Mouse (Mus musculus): ENCODE data around the gene Atf7ip. TPM values are rescaled to one million over a fixed set of nuclear protein-coding genes. Genes with fewer than 3 reads are reported as not detected.

Atf7ip gene
- total and polyA plus RNA-seq, 3 experiments: 4.2 to 35.4 (median 29.7) TPM

GRCm38 (mm10) chr6:136516626-136517025, 10.7 kb downstream of the Atf7ip start:
- Histone ChIP-seq H3K9ac (ENCODE audit: insufficient read depth, low read depth) (no peak overlapping the region), H3K4me3 (replicated peaks in 1 of 3; ENCODE audit: low read depth in 2 of 3, low read length in 2 of 3, poor library complexity in 1 of 3) (no peak overlapping the region), H3K4me2 (ENCODE audit: insufficient read depth, low read depth, poor library complexity, severe bottlenecking) (no peak overlapping the region), H3K4me1 (ENCODE audit: control insufficient read depth in 1 of 2, insufficient read depth in 2 of 2) (peaks cover 0 to 20% of the 10 kb centered on the region in 2 experiments; a peak in 2 of 4 replicates), H3K9me3 (replicated peaks; ENCODE audit: low read length) (peaks cover 15% of the 10 kb centered on the region), H3K27me3 (replicated peaks) (no peaks in the 10 kb centered on the region), H3K36me3 (replicated peaks in 1 of 2; ENCODE audit: control insufficient read depth in 1 of 2, insufficient read depth in 1 of 2, low read length in 1 of 2) (no peaks in the 10 kb centered on the region), H3K27ac (ENCODE audit: insufficient read depth, low read depth) (no peak overlapping the region), H3K79me2 (replicated peaks; ENCODE audit: control insufficient read depth, extremely low read depth, insufficient read depth, poor library complexity, severe bottlenecking) (no peaks in the 10 kb centered on the region)
- TF ChIP-seq RCOR1 (conservative IDR thresholded peaks at IDR 0.05; ENCODE audit: low read depth, low read length) (no peak), UBTF (IDR thresholded peaks at IDR 0.05; ENCODE audit: low read depth, low read length) (no peak), ETS1 (conservative IDR thresholded peaks at IDR 0.05; ENCODE audit: low read depth, low read length) (no peak), E2F4 (IDR thresholded peaks at IDR 0.05; ENCODE audit: insufficient replicate concordance, low read depth, low read length) (no peak), ZC3H11A (IDR thresholded peaks at IDR 0.05; ENCODE audit: low read depth, low read length) (no peak), PAX5 (IDR thresholded peaks at IDR 0.05; ENCODE audit: low read length) (no peak), GABPA (IDR thresholded peaks at IDR 0.05; ENCODE audit: insufficient replicate concordance, low read depth, low read length) (no peak), EP300 (IDR thresholded peaks at IDR 0.05; ENCODE audit: low read length) (no peak), JUN (IDR thresholded peaks at IDR 0.05; ENCODE audit: insufficient read depth, low read depth, low read length) (no peak), NRF1 (IDR thresholded peaks at IDR 0.05; ENCODE audit: low read depth, low read length) (no peak), MAX (IDR thresholded peaks at IDR 0.05; ENCODE audit: low read length) (no peak), ZMIZ1 (IDR thresholded peaks at IDR 0.05; ENCODE audit: low read depth, low read length) (no peak), MEF2A (IDR thresholded peaks at IDR 0.05; ENCODE audit: borderline replicate concordance, low read depth, low read length) (no peak), RAD21 (IDR thresholded peaks at IDR 0.05; ENCODE audit: low read depth, low read length) (no peak)
- in situ Hi-C loops (cut with MboI; ENCODE audit: low pct_ligation_motif_present, low pct_unique_long_range_greater_than_20kb, low sequenced_read_pairs): no loop called here
- dilution Hi-C loops (cut with MboI; ENCODE audit: extremely low pct_ligation_motif_present, extremely low pct_unique_long_range_greater_than_20kb, low sequenced_read_pairs): no loop called here
- no peak for DNase-seq (ENCODE audit: extremely low read depth)

GRCm38 (mm10) chr6:136517221-136517620, 11.3 kb downstream of the Atf7ip start:
- in situ Hi-C loops (cut with MboI; ENCODE audit: low pct_ligation_motif_present, low pct_unique_long_range_greater_than_20kb, low sequenced_read_pairs) (no loop called here), dilution Hi-C loops (cut with MboI; ENCODE audit: extremely low pct_ligation_motif_present, extremely low pct_unique_long_range_greater_than_20kb, low sequenced_read_pairs) (no loop called here)
- H3K9ac ChIP-seq (ENCODE audit: insufficient read depth, low read depth): no peak overlapping the region
- no peak for TF ChIP-seq NELFE (IDR thresholded peaks at IDR 0.05; ENCODE audit: low read depth, low read length)
- no peak for TF ChIP-seq TCF12 (IDR thresholded peaks at IDR 0.05; ENCODE audit: low read depth, low read length)
- TF ChIP-seq MAFK (IDR thresholded peaks at IDR 0.05; ENCODE audit: insufficient replicate concordance, low read length): no peak
- no peak for TF ChIP-seq SIN3A (IDR thresholded peaks at IDR 0.05; ENCODE audit: low read length)
- TF ChIP-seq POLR2A (IDR thresholded peaks at IDR 0.05; ENCODE audit: low read depth, low read length): no peak
- no peak for TF ChIP-seq RCOR1 (conservative IDR thresholded peaks at IDR 0.05; ENCODE audit: low read depth, low read length)
- TF ChIP-seq CTCF (conservative IDR thresholded peaks at IDR 0.05 in 1 of 2, IDR thresholded peaks at IDR 0.05 in 1 of 2; ENCODE audit: low read depth in 2 of 2, low read length in 2 of 2): no peak
- TF ChIP-seq HCFC1 (IDR thresholded peaks at IDR 0.05; ENCODE audit: low read depth, low read length): no peak
- H3K4me2 ChIP-seq (ENCODE audit: insufficient read depth, low read depth, poor library complexity, severe bottlenecking): no peak overlapping the region
- no peak for DNase-seq (ENCODE audit: extremely low read depth)
- H3K79me2 ChIP-seq (replicated peaks; ENCODE audit: control insufficient read depth, extremely low read depth, insufficient read depth, poor library complexity, severe bottlenecking): no peaks in the 10 kb centered on the region
- no peak overlapping the region for H3K27ac ChIP-seq (ENCODE audit: insufficient read depth, low read depth)
- no peak overlapping the region for H3K4me3 ChIP-seq (replicated peaks in 1 of 3; ENCODE audit: low read depth in 2 of 3, low read length in 2 of 3, poor library complexity in 1 of 3)
- H3K4me1 ChIP-seq (ENCODE audit: control insufficient read depth in 1 of 2, insufficient read depth in 2 of 2): peaks cover 0 to 20% of the 10 kb centered on the region in 2 experiments; a peak in 2 of 4 replicates
- peaks cover 15% of the 10 kb centered on the region for H3K9me3 ChIP-seq (replicated peaks; ENCODE audit: low read length)
- no peaks in the 10 kb centered on the region for H3K36me3 ChIP-seq (replicated peaks in 1 of 2; ENCODE audit: control insufficient read depth in 1 of 2, insufficient read depth in 1 of 2, low read length in 1 of 2)
- H3K27me3 ChIP-seq (replicated peaks): no peaks in the 10 kb centered on the region
